12 mouse cellular contexts compared by ENCODE assay signal in the genomic region with DNA sequence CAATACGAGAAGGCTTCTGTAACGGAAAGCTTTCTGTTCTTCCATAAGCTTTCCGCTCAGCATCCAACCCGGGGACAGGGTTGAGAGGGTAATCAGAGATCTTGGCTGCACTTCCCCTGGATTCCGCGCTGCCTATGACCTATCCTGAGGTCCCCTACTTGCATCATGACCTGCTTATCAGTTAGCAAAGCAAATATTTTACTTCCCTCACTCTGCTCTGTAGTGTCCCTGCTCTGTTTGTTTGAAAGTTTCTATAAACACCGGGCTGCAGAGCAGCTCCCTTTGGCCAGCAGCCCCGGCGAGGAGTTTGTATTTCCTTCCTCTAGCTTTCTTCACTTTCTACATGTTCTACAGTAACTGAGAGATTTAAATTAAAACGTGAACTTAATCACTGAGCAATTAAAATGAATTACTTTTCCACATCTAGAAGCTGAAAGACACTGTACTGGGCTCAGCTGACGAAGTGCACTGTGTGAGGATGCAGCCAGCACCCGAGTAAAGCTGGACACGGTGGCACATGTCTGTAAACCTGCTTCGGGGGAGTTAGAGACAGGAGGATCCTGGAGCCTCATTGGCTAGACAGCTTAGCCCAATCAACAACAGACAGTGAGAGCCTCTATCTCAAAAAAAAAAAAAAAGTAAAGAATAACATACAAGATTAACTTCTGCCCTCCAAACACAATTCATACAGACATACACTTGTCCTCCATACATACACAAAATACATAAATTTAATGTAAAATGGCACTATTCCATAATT. TPM values are rescaled to one million over a fixed set of nuclear protein-coding genes. Genes with fewer than 3 reads are reported as not detected.
DNase-seq lines count a peak whose midpoint lies in the region; ATAC-seq and TF ChIP-seq lines count a peak whose summit lies in the region.
"Had no signal": no experiment of that assay in that cellular context is flagged by ENCODE, and none has a peak within 500 bp of the region (broad histone marks: within the 10 kb centered on the region; RNA-seq: fewer than 3 reads in every experiment).

No protein-coding gene starts in this region.

- WGBS in kidney, embryonic 14.5 days: 46% methylated on average over 14 of the region's 14 CpGs
- WGBS in heart, postnatal 0 days: 25% methylated on average over 14 of the region's 14 CpGs
- WGBS in liver, embryonic 16.5 days (ENCODE audit: insufficient replicate concordance): 16% methylated on average over 14 of the region's 14 CpGs
- 14% methylated on average over 14 of the region's 14 CpGs for WGBS in stomach, embryonic 15.5 days

- DNase-seq in kidney, adult 11 months: no peak
- peak; percentile 37 for DNase-seq in heart, postnatal 0 days (ENCODE audit: low spot score)
- DNase-seq in cerebellum, postnatal 4 days (ENCODE audit: low spot score in 2 of 2): no peak
- no peak for DNase-seq in embryo, embryonic 11 days
- DNase-seq: layer of hippocampus, adult 9-11 months; thymus, adult 18-20 months had no signal

- ATAC-seq in kidney, embryonic 14.5 days (ENCODE audit: low FRiP score, low TSS enrichment): peak; percentile 85
- ATAC-seq in heart, postnatal 0 days (ENCODE audit: insufficient read depth, low read depth): peak; percentile 75
- peak; percentile 85 for ATAC-seq in liver, embryonic 16.5 days (ENCODE audit: low read depth)
- ATAC-seq in stomach, embryonic 15.5 days (ENCODE audit: insufficient read depth, low FRiP score, low read depth): peak; percentile 59; the same call in 1 of the 2 replicates
- ATAC-seq in megakaryocyte-erythroid progenitor cell, adult 5-6 weeks (replicated peaks; ENCODE audit: low FRiP score, low TSS enrichment, poor library complexity, severe bottlenecking): no peak

- TF ChIP-seq EP300 in heart, postnatal 0 days (IDR thresholded peaks at IDR 0.05; ENCODE audit: low read depth): no peak

- no peaks in the 10 kb centered on the region for H3K9me3 ChIP-seq in kidney, embryonic 14.5 days (ENCODE audit: control insufficient read depth, low read length)
- no peaks in the 10 kb centered on the region for H3K9me3 ChIP-seq in heart, postnatal 0 days (replicated peaks; ENCODE audit: control insufficient read depth, low read length)
- no peaks in the 10 kb centered on the region for H3K9me3 ChIP-seq in liver, embryonic 16.5 days (replicated peaks; ENCODE audit: control insufficient read depth, low read length)
- H3K9me3 ChIP-seq in stomach, embryonic 15.5 days: no peaks in the 10 kb centered on the region
- H3K9me3 ChIP-seq: embryonic facial prominence, embryonic 12.5 days had no signal

- H3K27ac ChIP-seq in kidney, embryonic 14.5 days (ENCODE audit: low read depth, low read length): peak overlapping the region; percentile 18; the same call in 1 of the 2 replicates
- no peak overlapping the region for H3K27ac ChIP-seq in heart, postnatal 0 days (ENCODE audit: low read depth)
- H3K27ac ChIP-seq in liver, embryonic 16.5 days (ENCODE audit: low read length): no peak overlapping the region
- H3K27ac ChIP-seq in stomach, embryonic 15.5 days: peak overlapping the region; percentile 78
- H3K27ac ChIP-seq: embryonic facial prominence, embryonic 12.5 days had no signal

- H3K4me1 ChIP-seq in kidney, embryonic 14.5 days (ENCODE audit: control insufficient read depth, insufficient read depth, low read length): no peaks in the 10 kb centered on the region
- 0 out of 2 replicates have a peak, but pooled peaks cover 17% of the 10 kb centered on the region for H3K4me1 ChIP-seq in heart, postnatal 0 days (ENCODE audit: control insufficient read depth, insufficient read depth)
- H3K4me1 ChIP-seq in liver, embryonic 16.5 days (ENCODE audit: control insufficient read depth, low read depth, low read length): no peaks in the 10 kb centered on the region
- peaks cover 19% of the 10 kb centered on the region; the same call in 1 of the 2 replicates for H3K4me1 ChIP-seq in stomach, embryonic 15.5 days

- no peak overlapping the region for H3K4me2 ChIP-seq in kidney, embryonic 14.5 days (replicated peaks; ENCODE audit: low read depth, low read length)
- H3K4me2 ChIP-seq in heart, postnatal 0 days (ENCODE audit: low read depth, low read length): peak overlapping the region; percentile 28
- H3K4me2 ChIP-seq in liver, embryonic 16.5 days (ENCODE audit: low read depth, low read length): no peak overlapping the region
- peak overlapping the region; percentile 40 for H3K4me2 ChIP-seq in stomach, embryonic 15.5 days
- H3K4me2 ChIP-seq: embryonic facial prominence, embryonic 12.5 days had no signal

- H3K27me3 ChIP-seq in kidney, embryonic 14.5 days (ENCODE audit: control insufficient read depth, insufficient read depth, low read length): no peaks in the 10 kb centered on the region
- no peaks in the 10 kb centered on the region for H3K27me3 ChIP-seq in heart, postnatal 0 days (ENCODE audit: control insufficient read depth, insufficient read depth, low read length)
- no peaks in the 10 kb centered on the region for H3K27me3 ChIP-seq in liver, embryonic 16.5 days (ENCODE audit: control insufficient read depth, insufficient read depth, low read depth, low read length)
- H3K27me3 ChIP-seq in stomach, embryonic 15.5 days (replicated peaks): no peaks in the 10 kb centered on the region
- H3K27me3 ChIP-seq: CH12.LX; embryonic facial prominence, embryonic 12.5 days had no signal

- no peak overlapping the region for H3K9ac ChIP-seq in kidney, embryonic 14.5 days (ENCODE audit: low read depth, low read length)
- H3K9ac ChIP-seq in heart, postnatal 0 days (replicated peaks; ENCODE audit: low read depth, low read length): no peak overlapping the region
- H3K9ac ChIP-seq in liver, embryonic 16.5 days (ENCODE audit: low read depth, low read length): no peak overlapping the region
- no peak overlapping the region for H3K9ac ChIP-seq in stomach, embryonic 15.5 days
- H3K9ac ChIP-seq: embryonic facial prominence, embryonic 12.5 days had no signal

- H3K36me3 ChIP-seq in kidney, embryonic 14.5 days (ENCODE audit: control insufficient read depth, insufficient read depth, low read length): peaks cover 2% of the 10 kb centered on the region; the same call in 1 of the 2 replicates
- H3K36me3 ChIP-seq in heart, postnatal 0 days (replicated peaks; ENCODE audit: control insufficient read depth, insufficient read depth, low read length): no peaks in the 10 kb centered on the region
- H3K36me3 ChIP-seq in liver, embryonic 16.5 days (ENCODE audit: control insufficient read depth, insufficient read depth): no peaks in the 10 kb centered on the region
- no peaks in the 10 kb centered on the region for H3K36me3 ChIP-seq in stomach, embryonic 15.5 days
- H3K36me3 ChIP-seq: embryonic facial prominence, embryonic 12.5 days had no signal

- no peak overlapping the region for H3K4me3 ChIP-seq in kidney, embryonic 14.5 days (ENCODE audit: low read length)
- H3K4me3 ChIP-seq in heart, postnatal 0 days (ENCODE audit: low read depth, low read length): no peak overlapping the region
- H3K4me3 ChIP-seq in liver, embryonic 16.5 days (ENCODE audit: low read depth, low read length): no peak overlapping the region
- no peak overlapping the region for H3K4me3 ChIP-seq in stomach, embryonic 15.5 days (replicated peaks)
- H3K4me3 ChIP-seq: embryonic facial prominence, embryonic 12.5 days had no signal

- TF ChIP-seq CTCF in heart, postnatal 0 days (IDR thresholded peaks at IDR 0.05; ENCODE audit: low read depth): no peak

RNA-seq across cellular contexts. Expression of gene Thsd4, which starts 43.7 kb away (rescaled TPM):
- polyA plus RNA-seq in kidney, embryonic 14.5 days (2014; fragmentation: Nextera tagmentation; extraction: Ambion mirVana): 24.9 and 38.7 TPM in 2 replicates
- 37.5 and 45.0 TPM in 2 replicates for total RNA-seq in heart, postnatal 0 days (2014; rRNA removed; ENCODE audit: low replicate concordance)
- polyA plus RNA-seq in heart, postnatal 0 days (2015; fragmentation: Nextera tagmentation; extraction: Ambion mirVana): 4.8 and 4.9 TPM in 2 replicates
- 0.81 and 1.1 TPM in 2 replicates for polyA plus RNA-seq in liver, embryonic 16.5 days (2015; fragmentation: Nextera tagmentation; extraction: Ambion mirVana)
- 21.1 and 22.2 TPM in 2 replicates for polyA plus RNA-seq in stomach, embryonic 15.5 days (2015; fragmentation: Nextera tagmentation; extraction: Ambion mirVana)
- 1.1 and 1.3 TPM in 2 replicates for total RNA-seq in megakaryocyte-erythroid progenitor cell, adult 5-6 weeks (2014; fragmentation: Nextera tagmentation)
- 0.80 TPM in 1 of 2 replicates, not detected in the other for total RNA-seq in megakaryocyte-erythroid progenitor cell, adult 5-6 weeks (2017)
- total RNA-seq: CH12.LX had no signal

Comparison
In these comparisons a context has a peak if more than half of its experiments do, and no peak if none do; other contexts are left out.
1. H3K27ac ChIP-seq: peak in kidney, embryonic 14.5 days (single experiment) and stomach, embryonic 15.5 days (single experiment); none in heart, postnatal 0 days (single experiment) and liver, embryonic 16.5 days (single experiment).
2. H3K4me2 ChIP-seq: peak in heart, postnatal 0 days (single experiment) and stomach, embryonic 15.5 days (single experiment); none in kidney, embryonic 14.5 days (single experiment) and liver, embryonic 16.5 days (single experiment).